Mouse (Mus musculus): Measurements from ENCODE around the gene Jph2. TPM values are rescaled to one million over a fixed set of nuclear protein-coding genes. Genes with fewer than 3 reads are reported as not detected.

Jph2 gene
- polyA plus RNA-seq, 1 experiment from 2014 or later = 0.76 TPM

GRCm38 (mm10) chr2:163330742-163331141 is 67.1 kb downstream of the Jph2 start:
- H3K4me3 ChIP-seq = no peak overlapping the region
- H3K4me2 ChIP-seq (replicated peaks) = no peak overlapping the region
- no peaks in the 10 kb centered on the region for H3K9me3 ChIP-seq (replicated peaks)
- ATAC-seq (ENCODE audit: low FRiP score) = no peak
- WGBS = 28% methylated on average over 7 of the region's 7 CpGs
- no peak overlapping the region for H3K27ac ChIP-seq
- H3K4me1 ChIP-seq = peaks cover 5% of the 10 kb centered on the region; the same call in 1 of the 2 replicates
- H3K27me3 ChIP-seq = 0 out of 2 replicates have a peak, but pooled peaks cover 1% of the 10 kb centered on the region
- H3K36me3 ChIP-seq = no peaks in the 10 kb centered on the region
- no peak overlapping the region for H3K9ac ChIP-seq

- 35% methylated on average over 1 of the region's 1 CpGs for WGBS
- Histone ChIP-seq H3K9me3 (replicated peaks) (no peaks in the 10 kb centered on the region), H3K4me3 (no peak overlapping the region), H3K36me3 (peaks cover 3% of the 10 kb centered on the region; the same call in 1 of the 2 replicates), H3K4me2 (replicated peaks) (no peak overlapping the region), H3K9ac (no peak overlapping the region), H3K4me1 (no peaks in the 10 kb centered on the region), H3K27ac (no peak overlapping the region), H3K27me3 (no peaks in the 10 kb centered on the region)
- ATAC-seq (ENCODE audit: low FRiP score) = no peak
Measured at GRCm38 (mm10) chr2:163323163-163323562, 74.6 kb downstream of the Jph2 start.

DNA sequence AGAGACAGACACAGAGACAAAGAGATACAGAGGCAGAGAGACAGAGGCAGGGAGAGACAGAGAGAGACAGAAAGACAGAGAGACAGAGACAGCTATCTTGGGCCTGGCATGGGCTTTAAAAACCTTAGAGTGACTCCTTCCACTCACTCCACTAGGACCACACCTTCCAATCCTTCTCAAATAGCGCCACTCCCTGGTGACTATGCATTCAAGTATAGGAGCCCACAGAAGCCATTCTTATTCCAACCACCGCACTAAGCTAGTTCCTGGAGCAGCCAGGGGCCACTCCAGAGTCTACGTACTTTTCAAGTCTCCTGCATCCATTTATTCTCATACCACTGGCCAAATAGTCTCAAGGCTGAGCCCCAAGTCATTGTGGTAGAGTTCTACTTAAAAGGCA is 79.0 kb downstream of the Jph2 start:
- H3K36me3 ChIP-seq = peaks cover 8% of the 10 kb centered on the region; the same call in 1 of the 2 replicates
- 88% methylated on average over 3 of the region's 3 CpGs for WGBS
- H3K4me2 ChIP-seq (replicated peaks) = no peak overlapping the region
- H3K4me1 ChIP-seq = no peaks in the 10 kb centered on the region
- H3K9ac ChIP-seq = no peak overlapping the region
- no peaks in the 10 kb centered on the region for H3K9me3 ChIP-seq (replicated peaks)
- no peak overlapping the region for H3K27ac ChIP-seq
- H3K4me3 ChIP-seq = no peak overlapping the region
- H3K27me3 ChIP-seq = peaks cover 4% of the 10 kb centered on the region; the same call in 1 of the 2 replicates
- ATAC-seq (ENCODE audit: low FRiP score) = no peak

DNA sequence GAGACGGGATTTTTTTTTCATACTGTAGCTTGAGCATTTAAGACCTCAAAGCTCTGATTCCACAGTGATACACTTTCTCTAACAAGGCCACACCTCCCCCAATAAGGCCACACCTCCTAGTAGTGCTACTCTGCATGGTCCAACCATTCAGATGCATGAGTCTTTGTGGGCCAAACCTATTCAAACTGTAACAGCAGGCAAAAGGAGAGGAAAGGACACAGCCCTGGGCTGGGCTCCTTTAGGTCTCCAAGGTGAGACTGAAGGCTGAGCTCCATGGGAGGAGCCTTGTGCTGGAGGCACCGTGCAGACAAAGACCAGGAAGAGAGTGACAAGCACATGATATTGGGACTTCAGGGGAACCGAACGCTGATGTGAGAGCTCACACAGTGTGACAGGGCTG is 80.5 kb downstream of the Jph2 start:
- H3K27ac ChIP-seq = no peak overlapping the region
- H3K4me3 ChIP-seq = no peak overlapping the region
- H3K4me1 ChIP-seq = no peaks in the 10 kb centered on the region
- H3K4me2 ChIP-seq (replicated peaks) = no peak overlapping the region
- 80% methylated on average over 4 of the region's 4 CpGs for WGBS
- H3K27me3 ChIP-seq = peaks cover 4% of the 10 kb centered on the region; the same call in 1 of the 2 replicates
- H3K9me3 ChIP-seq (replicated peaks) = no peaks in the 10 kb centered on the region
- ATAC-seq (ENCODE audit: low FRiP score) = no peak
- peaks cover 8% of the 10 kb centered on the region; the same call in 1 of the 2 replicates for H3K36me3 ChIP-seq
- no peak overlapping the region for H3K9ac ChIP-seq

GRCm38 (mm10) chr2:163310163-163310688 is 87.6 kb downstream of the Jph2 start:
- H3K4me1 ChIP-seq = no peaks in the 10 kb centered on the region
- no peaks in the 10 kb centered on the region for H3K9me3 ChIP-seq (replicated peaks)
- H3K4me3 ChIP-seq = no peak overlapping the region
- H3K27me3 ChIP-seq = no peaks in the 10 kb centered on the region
- no peak for ATAC-seq (ENCODE audit: low FRiP score)
- WGBS = 78% methylated on average over 11 of the region's 11 CpGs
- no peak overlapping the region for H3K4me2 ChIP-seq (replicated peaks)
- no peaks in the 10 kb centered on the region for H3K36me3 ChIP-seq
- no peak overlapping the region for H3K27ac ChIP-seq
- no peak overlapping the region for H3K9ac ChIP-seq

GRCm38 (mm10) chr2:163309376-163309775 is 88.4 kb downstream of the Jph2 start:
- Histone ChIP-seq H3K36me3 (no peaks in the 10 kb centered on the region), H3K27ac (no peak overlapping the region), H3K4me2 (replicated peaks) (no peak overlapping the region), H3K9ac (no peak overlapping the region), H3K27me3 (no peaks in the 10 kb centered on the region), H3K4me3 (no peak overlapping the region), H3K4me1 (no peaks in the 10 kb centered on the region), H3K9me3 (replicated peaks) (no peaks in the 10 kb centered on the region)
- 71% methylated on average over 17 of the region's 17 CpGs for WGBS
- ATAC-seq (ENCODE audit: low FRiP score) = no peak

- Histone ChIP-seq H3K36me3 (no peaks in the 10 kb centered on the region), H3K9ac (no peak overlapping the region), H3K9me3 (replicated peaks) (no peaks in the 10 kb centered on the region), H3K27me3 (peaks cover 39% of the 10 kb centered on the region), H3K4me1 (peaks cover 39% of the 10 kb centered on the region), H3K4me2 (replicated peaks) (no peak overlapping the region), H3K27ac (no peak overlapping the region), H3K4me3 (no peak overlapping the region)
- 59% methylated on average over 9 of the region's 9 CpGs for WGBS
- no peak for ATAC-seq (ENCODE audit: low FRiP score)
Measured at GRCm38 (mm10) chr2:163303037-163303436, 94.8 kb downstream of the Jph2 start.

DNA sequence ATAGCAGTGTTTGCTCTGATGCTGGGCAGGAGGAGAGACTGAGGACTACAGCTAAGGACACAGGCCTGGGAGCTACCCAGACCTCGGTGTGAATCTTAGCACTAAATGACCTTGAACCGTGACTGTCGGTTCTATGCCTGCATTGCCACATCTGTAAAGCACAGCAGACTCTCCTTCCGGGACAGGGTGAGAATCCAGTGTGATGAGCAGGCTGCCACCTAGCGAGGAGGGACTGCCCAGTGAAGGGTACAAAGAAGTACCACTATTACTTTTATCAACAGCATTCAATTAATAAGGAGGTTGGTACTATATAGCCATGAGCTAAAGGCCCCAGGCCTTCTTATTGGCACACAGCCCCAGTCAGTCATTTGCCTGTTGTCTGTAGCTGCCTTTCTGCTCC is 96.2 kb downstream of the Jph2 start:
- H3K4me3 ChIP-seq = no peak overlapping the region
- 55% methylated on average over 5 of the region's 5 CpGs for WGBS
- H3K4me1 ChIP-seq = peaks cover 53% of the 10 kb centered on the region
- H3K27ac ChIP-seq = no peak overlapping the region
- H3K27me3 ChIP-seq = peaks cover 43% of the 10 kb centered on the region
- ATAC-seq (ENCODE audit: low FRiP score) = no peak
- H3K4me2 ChIP-seq (replicated peaks) = no peak overlapping the region
- H3K36me3 ChIP-seq = no peaks in the 10 kb centered on the region
- H3K9me3 ChIP-seq (replicated peaks) = no peaks in the 10 kb centered on the region
- H3K9ac ChIP-seq = no peak overlapping the region

- Histone ChIP-seq H3K9ac (no peak overlapping the region), H3K27ac (peak overlapping the region; percentile 64; the same call in 1 of the 2 replicates), H3K4me2 (replicated peaks) (no peak overlapping the region), H3K4me3 (no peak overlapping the region), H3K4me1 (peaks cover 64% of the 10 kb centered on the region), H3K27me3 (peaks cover 50% of the 10 kb centered on the region), H3K9me3 (replicated peaks) (no peaks in the 10 kb centered on the region), H3K36me3 (no peaks in the 10 kb centered on the region)
- ATAC-seq (ENCODE audit: low FRiP score) = peak; percentile 49; the same call in 1 of the 2 replicates
- 32% methylated on average over 14 of the region's 14 CpGs for WGBS
Measured at GRCm38 (mm10) chr2:163300069-163301060, 97.4 kb downstream of the Jph2 start.

DNA sequence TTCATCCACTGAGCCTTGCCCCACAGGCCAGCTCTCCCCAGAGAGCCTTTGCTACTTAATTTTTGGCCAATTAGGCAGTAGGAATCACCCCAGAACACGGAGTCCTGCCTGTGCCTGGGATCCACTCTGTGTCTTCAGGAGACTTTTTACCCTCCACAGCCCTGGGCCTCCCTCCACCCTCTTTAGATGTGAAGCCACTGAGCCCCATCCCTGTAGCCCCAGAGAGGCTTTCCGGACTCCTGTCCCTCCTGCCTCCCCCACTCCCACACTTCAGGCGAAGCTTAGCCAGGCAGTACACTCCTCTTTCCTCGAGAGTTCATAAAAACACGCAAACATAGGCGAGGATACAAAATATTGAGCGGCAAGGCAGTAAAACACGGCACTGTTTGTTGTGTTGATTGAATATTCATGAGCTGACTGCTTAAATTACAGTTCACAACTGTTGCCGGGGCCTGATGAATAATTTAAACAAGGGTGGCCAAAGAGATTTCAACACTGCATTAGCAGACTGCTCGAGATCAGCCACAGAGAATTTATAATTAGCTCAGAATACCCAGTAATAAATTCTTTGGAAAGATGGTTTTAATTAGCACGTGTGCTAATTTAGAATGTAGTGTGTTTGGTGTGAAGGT is 100.7 kb downstream of the Jph2 start:
- Histone ChIP-seq H3K9ac (0 out of 2 replicates have a peak overlapping the region, but pooled peaks have one; percentile 10), H3K4me1 (peaks cover 55% of the 10 kb centered on the region), H3K4me3 (no peak overlapping the region), H3K27ac (no peak overlapping the region), H3K27me3 (peaks cover 43% of the 10 kb centered on the region), H3K9me3 (replicated peaks) (no peaks in the 10 kb centered on the region), H3K36me3 (no peaks in the 10 kb centered on the region), H3K4me2 (replicated peaks) (peak overlapping the region; percentile 38)
- WGBS = 25% methylated on average over 11 of the region's 11 CpGs
- ATAC-seq (ENCODE audit: low FRiP score) = peak; percentile 51

- H3K9me3 ChIP-seq (replicated peaks) = no peaks in the 10 kb centered on the region
- no peaks in the 10 kb centered on the region for H3K36me3 ChIP-seq
- 17% methylated on average over 21 of the region's 21 CpGs for WGBS
- ATAC-seq (ENCODE audit: low FRiP score) = peak; percentile 44; the same call in 1 of the 2 replicates
- peaks cover 44% of the 10 kb centered on the region for H3K27me3 ChIP-seq
- peaks cover 16% of the 10 kb centered on the region for H3K4me1 ChIP-seq
- peak overlapping the region; percentile 33 for H3K4me2 ChIP-seq (replicated peaks)
- peak overlapping the region; percentile 23; the same call in 1 of the 2 replicates for H3K9ac ChIP-seq
- no peak overlapping the region for H3K4me3 ChIP-seq
- H3K27ac ChIP-seq = peak overlapping the region; percentile 48; the same call in 1 of the 2 replicates
Measured at GRCm38 (mm10) chr2:163288881-163289379, 108.9 kb downstream of the Jph2 start.
